Mouse (Mus musculus): ENCODE measurements around the gene Bhlhe40. TPM values are rescaled to one million over a fixed set of nuclear protein-coding genes. Genes with fewer than 3 reads are reported as not detected.

The Bhlhe40 gene
- polyA plus RNA-seq, 1 experiment = 56.4 TPM

- H3K4me3 ChIP-seq (ENCODE audit: insufficient read depth, low read length) = no peak overlapping the region
- no peak overlapping the region for H3K27ac ChIP-seq (ENCODE audit: insufficient read depth, low read length)
- peaks cover 5% of the 10 kb centered on the region for H3K4me1 ChIP-seq (ENCODE audit: control insufficient read depth, insufficient read depth, low read length)
- TF ChIP-seq CTCF (IDR thresholded peaks at IDR 0.05; ENCODE audit: extremely low read depth, insufficient read depth, low read length) (no peak), POLR2A (IDR thresholded peaks at IDR 0.05; ENCODE audit: extremely low read depth, insufficient read depth, low read length) (no peak)
These were observed 38.0 kb downstream of the Bhlhe40 start for GRCm38 (mm10) chr6:108698343-108698870.

GRCm38 (mm10) chr6:108699679-108700078 is 39.2 kb downstream of the Bhlhe40 start:
- TF ChIP-seq CTCF (IDR thresholded peaks at IDR 0.05; ENCODE audit: extremely low read depth, insufficient read depth, low read length) (no peak), POLR2A (IDR thresholded peaks at IDR 0.05; ENCODE audit: extremely low read depth, insufficient read depth, low read length) (no peak)
- Histone ChIP-seq H3K27ac (ENCODE audit: insufficient read depth, low read length) (no peak overlapping the region), H3K4me1 (ENCODE audit: control insufficient read depth, insufficient read depth, low read length) (peaks cover 5% of the 10 kb centered on the region), H3K4me3 (ENCODE audit: insufficient read depth, low read length) (no peak overlapping the region)

- Histone ChIP-seq H3K4me3 (ENCODE audit: insufficient read depth, low read length) (no peak overlapping the region), H3K4me1 (ENCODE audit: control insufficient read depth, insufficient read depth, low read length) (peaks cover 4% of the 10 kb centered on the region; the same call in 1 of the 2 replicates), H3K27ac (ENCODE audit: insufficient read depth, low read length) (no peak overlapping the region)
- TF ChIP-seq POLR2A (IDR thresholded peaks at IDR 0.05; ENCODE audit: extremely low read depth, insufficient read depth, low read length) = no peak
These were observed 40.4 kb downstream of the Bhlhe40 start for GRCm38 (mm10) chr6:108700638-108701343.

GRCm38 (mm10) chr6:108702648-108703047 is 42.2 kb downstream of the Bhlhe40 start:
- TF ChIP-seq CTCF (IDR thresholded peaks at IDR 0.05; ENCODE audit: extremely low read depth, insufficient read depth, low read length) (no peak), POLR2A (IDR thresholded peaks at IDR 0.05; ENCODE audit: extremely low read depth, insufficient read depth, low read length) (no peak)
- Histone ChIP-seq H3K4me3 (ENCODE audit: insufficient read depth, low read length) (no peak overlapping the region), H3K4me1 (ENCODE audit: control insufficient read depth, insufficient read depth, low read length) (peaks cover 4% of the 10 kb centered on the region; the same call in 1 of the 2 replicates), H3K27ac (ENCODE audit: insufficient read depth, low read length) (no peak overlapping the region)

- H3K4me3 ChIP-seq (ENCODE audit: insufficient read depth, low read length) = no peak overlapping the region
- H3K27ac ChIP-seq (ENCODE audit: insufficient read depth, low read length) = no peak overlapping the region
- TF ChIP-seq POLR2A (IDR thresholded peaks at IDR 0.05; ENCODE audit: extremely low read depth, insufficient read depth, low read length) = no peak
- TF ChIP-seq CTCF (IDR thresholded peaks at IDR 0.05; ENCODE audit: extremely low read depth, insufficient read depth, low read length) = no peak
- peaks cover 4% of the 10 kb centered on the region; the same call in 1 of the 2 replicates for H3K4me1 ChIP-seq (ENCODE audit: control insufficient read depth, insufficient read depth, low read length)
These were observed 42.7 kb downstream of the Bhlhe40 start for GRCm38 (mm10) chr6:108703085-108703484.

GRCm38 (mm10) chr6:108704316-108705080 is 44.1 kb downstream of the Bhlhe40 start:
- Histone ChIP-seq H3K4me3 (ENCODE audit: insufficient read depth, low read length) (no peak overlapping the region), H3K4me1 (ENCODE audit: control insufficient read depth, insufficient read depth, low read length) (peaks cover 5% of the 10 kb centered on the region), H3K27ac (ENCODE audit: insufficient read depth, low read length) (no peak overlapping the region)
- TF ChIP-seq CTCF (IDR thresholded peaks at IDR 0.05; ENCODE audit: extremely low read depth, insufficient read depth, low read length) = no peak
- TF ChIP-seq POLR2A (IDR thresholded peaks at IDR 0.05; ENCODE audit: extremely low read depth, insufficient read depth, low read length) = no peak

GRCm38 (mm10) chr6:108705957-108706356 is 45.5 kb downstream of the Bhlhe40 start:
- no peak for TF ChIP-seq CTCF (IDR thresholded peaks at IDR 0.05; ENCODE audit: extremely low read depth, insufficient read depth, low read length)
- no peak for TF ChIP-seq POLR2A (IDR thresholded peaks at IDR 0.05; ENCODE audit: extremely low read depth, insufficient read depth, low read length)
- H3K27ac ChIP-seq (ENCODE audit: insufficient read depth, low read length) = no peak overlapping the region
- H3K4me1 ChIP-seq (ENCODE audit: control insufficient read depth, insufficient read depth, low read length) = peaks cover 2% of the 10 kb centered on the region; the same call in 1 of the 2 replicates
- no peak overlapping the region for H3K4me3 ChIP-seq (ENCODE audit: insufficient read depth, low read length)

- TF ChIP-seq POLR2A (IDR thresholded peaks at IDR 0.05; ENCODE audit: extremely low read depth, insufficient read depth, low read length) (no peak), CTCF (IDR thresholded peaks at IDR 0.05; ENCODE audit: extremely low read depth, insufficient read depth, low read length) (no peak)
- no peak overlapping the region for H3K27ac ChIP-seq (ENCODE audit: insufficient read depth, low read length)
- peaks cover 2% of the 10 kb centered on the region; the same call in 1 of the 2 replicates for H3K4me1 ChIP-seq (ENCODE audit: control insufficient read depth, insufficient read depth, low read length)
- H3K4me3 ChIP-seq (ENCODE audit: insufficient read depth, low read length) = no peak overlapping the region
These were observed 46.7 kb downstream of the Bhlhe40 start for GRCm38 (mm10) chr6:108706994-108707645.

GRCm38 (mm10) chr6:108709131-108709470 is 48.7 kb downstream of the Bhlhe40 start:
- TF ChIP-seq CTCF (IDR thresholded peaks at IDR 0.05; ENCODE audit: extremely low read depth, insufficient read depth, low read length) = no peak
- TF ChIP-seq POLR2A (IDR thresholded peaks at IDR 0.05; ENCODE audit: extremely low read depth, insufficient read depth, low read length) = no peak
- Histone ChIP-seq H3K4me3 (ENCODE audit: insufficient read depth, low read length) (peak overlapping the region; percentile 24), H3K4me1 (ENCODE audit: control insufficient read depth, insufficient read depth, low read length) (peaks cover 2% of the 10 kb centered on the region; the same call in 1 of the 2 replicates), H3K27ac (ENCODE audit: insufficient read depth, low read length) (no peak overlapping the region)
